Mouse (Mus musculus) kidney, adult 11 months (tissue): Measurements from ENCODE around the gene Dnajc11.
A peak's percentile ranks its signal among the peaks of the same experiment; 100 is the strongest.

Source experiments
- DNase-seq: peaks from one replicate; pipeline ENCODE4 v3.0.0; 2022

Dnajc11 gene

DNA sequence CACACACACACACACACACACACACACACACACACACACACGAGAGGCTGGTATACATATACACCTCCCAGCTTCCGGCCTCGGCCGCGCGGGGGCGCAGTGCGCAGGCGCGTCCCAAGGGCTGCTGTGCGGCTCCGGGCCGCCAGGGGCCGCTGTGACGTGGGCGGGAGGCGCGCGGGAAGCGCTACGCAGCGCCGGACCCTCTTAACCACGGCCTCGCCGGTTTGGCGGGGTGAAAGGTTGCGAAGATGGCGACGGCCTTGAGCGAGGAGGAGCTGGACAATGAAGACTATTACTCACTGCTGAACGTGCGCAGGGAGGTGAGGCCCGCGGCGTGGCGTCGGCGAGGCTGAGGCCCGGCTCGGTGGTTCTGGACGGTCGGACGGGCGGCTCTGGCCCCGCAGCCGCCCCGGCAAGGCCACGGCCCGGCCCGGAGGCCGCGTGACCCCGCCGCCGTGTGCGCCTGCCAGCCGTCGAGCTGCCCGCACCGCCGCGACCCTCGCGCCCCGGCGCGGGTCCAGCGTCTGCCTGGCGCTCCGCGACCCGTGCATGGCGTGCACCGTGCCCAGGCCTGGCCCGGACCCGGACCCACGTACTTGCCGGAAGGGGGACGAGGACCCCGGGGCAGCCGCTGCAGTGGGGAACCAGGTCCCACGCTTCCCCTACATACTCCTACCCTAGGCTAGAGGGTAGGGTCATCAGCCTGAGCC, at the start of gene Dnajc11:
Gene Dnajc11, plus strand, starts transcription at position 187 of the 710 bp plus-strand sequence.
- DNase-seq, result peak; percentile 89

- no peak for DNase-seq
Observed at GRCm38 (mm10) chr4:151893241-151893640, 40.2 kb upstream of the Dnajc11 start.

GRCm38 (mm10) chr4:151894926-151895325, 38.6 kb upstream of the Dnajc11 start:
- no peak for DNase-seq

GRCm38 (mm10) chr4:151895624-151896023, 37.9 kb upstream of the Dnajc11 start:
- DNase-seq, result no peak

DNA sequence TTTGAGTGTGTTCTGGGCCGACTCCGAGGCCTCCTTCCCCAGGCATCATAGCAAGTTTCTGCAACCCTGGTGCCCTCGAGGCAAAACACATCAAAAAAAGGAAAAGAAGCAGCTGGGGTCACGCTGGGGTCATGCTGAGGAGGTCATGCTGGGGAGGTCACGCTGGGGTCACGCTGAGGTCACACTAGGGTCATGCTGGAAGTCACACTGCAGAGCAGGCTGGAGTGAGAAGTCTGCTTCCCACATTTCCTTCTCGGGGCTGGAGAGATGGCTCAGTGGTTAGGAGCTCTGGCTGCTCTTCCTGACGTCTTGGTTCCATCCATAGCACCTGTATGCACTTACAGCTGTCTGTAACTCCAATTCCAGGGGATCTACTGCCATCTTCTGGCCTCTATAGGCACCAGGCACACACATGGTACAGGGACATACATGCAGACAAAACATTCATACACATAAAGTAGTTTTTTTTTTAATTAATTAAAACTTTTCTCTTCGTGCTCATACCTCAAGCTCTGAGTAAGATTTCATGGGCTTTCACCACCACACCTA, 36.3 kb upstream of the Dnajc11 start:
- DNase-seq, result no peak

DNA sequence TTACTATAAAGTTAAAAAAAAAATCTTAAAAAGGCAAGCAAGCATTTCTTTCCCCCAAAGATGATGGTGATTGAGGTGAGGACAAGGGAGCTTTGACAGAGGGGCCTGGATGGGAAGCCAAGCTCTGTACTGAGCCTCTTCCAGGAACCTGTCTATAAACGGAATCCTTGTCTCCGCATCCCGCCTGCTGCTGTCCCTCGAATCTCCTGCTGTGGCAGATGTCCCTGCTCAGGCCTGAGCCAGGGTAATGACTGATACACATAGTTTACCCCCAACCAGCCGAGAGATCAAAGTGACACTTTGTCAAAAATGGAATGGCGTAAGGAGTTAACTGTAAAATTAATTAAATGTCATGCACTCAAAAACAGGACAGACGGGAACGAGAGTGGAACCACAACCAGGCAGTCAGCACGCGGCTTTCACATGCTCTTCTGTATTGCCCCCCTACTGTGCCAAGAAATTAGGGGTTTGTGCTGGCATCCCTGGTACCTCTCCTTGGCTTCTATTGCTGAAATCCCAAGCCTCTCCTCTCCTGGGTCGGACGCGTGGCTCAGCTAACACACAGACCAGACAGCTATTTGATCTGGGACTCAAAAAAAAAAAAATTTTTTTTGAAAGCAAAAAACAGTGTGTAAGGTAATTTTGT, 34.8 kb upstream of the Dnajc11 start:
- no peak for DNase-seq

DNA sequence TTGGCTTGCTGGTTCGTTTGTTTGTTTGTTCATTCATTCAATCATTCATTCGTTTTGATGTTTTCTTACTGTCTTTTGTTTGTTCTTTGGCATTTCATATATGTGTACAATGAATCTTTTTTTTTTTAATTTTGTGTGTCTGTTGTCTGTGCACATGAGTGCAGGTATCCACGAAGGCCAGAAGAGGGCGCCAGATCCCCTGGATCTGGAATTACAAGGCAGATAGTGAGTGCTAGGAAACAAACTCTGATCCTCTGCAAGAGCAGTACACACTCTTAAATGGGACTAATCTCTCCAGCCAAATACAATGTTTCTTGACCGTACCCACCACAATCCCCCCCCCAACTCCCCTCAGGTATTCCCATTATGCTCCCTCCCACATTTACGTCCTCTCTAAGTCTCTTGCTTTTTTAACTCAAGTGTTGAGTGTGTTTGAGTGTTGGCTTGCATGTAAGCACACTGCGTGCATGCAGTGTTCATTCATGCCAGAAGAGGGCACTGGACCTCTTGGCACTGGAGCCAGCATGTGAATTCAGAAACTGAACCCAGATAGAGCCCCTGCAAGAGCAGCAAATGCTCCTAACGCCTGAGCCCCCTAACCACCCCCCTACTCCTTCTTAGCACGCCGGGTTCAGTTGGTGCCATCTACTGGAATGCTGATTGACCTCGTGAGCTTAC, 33.6 kb upstream of the Dnajc11 start:
- no peak for DNase-seq

GRCm38 (mm10) chr4:151900735-151901134, 32.8 kb upstream of the Dnajc11 start:
- no peak for DNase-seq

DNA sequence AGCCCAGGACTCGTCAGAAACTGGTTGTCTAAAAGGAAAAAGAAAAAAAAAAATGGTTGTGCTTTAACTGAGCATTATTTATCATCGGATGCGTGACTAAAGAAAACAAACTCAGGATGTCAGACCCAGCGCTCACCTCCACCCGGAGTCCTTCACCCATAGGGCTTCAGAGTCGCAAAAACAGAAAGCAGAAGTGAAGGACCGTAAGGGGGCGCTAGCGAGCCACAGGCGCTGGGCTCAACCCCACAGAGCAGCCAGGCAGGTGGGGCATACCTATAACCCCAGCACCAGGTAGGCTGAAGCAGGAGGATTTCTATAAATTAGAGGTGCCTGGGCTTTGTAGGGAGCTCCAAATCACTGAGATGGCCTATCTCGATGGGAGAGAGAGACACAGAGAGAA, 32.1 kb upstream of the Dnajc11 start:
- DNase-seq, result peak; percentile 19

GRCm38 (mm10) chr4:151902046-151902688, 31.3 kb upstream of the Dnajc11 start:
- no peak for DNase-seq

GRCm38 (mm10) chr4:151902689-151903241, 30.7 kb upstream of the Dnajc11 start:
- peak; percentile 85 for DNase-seq

DNA sequence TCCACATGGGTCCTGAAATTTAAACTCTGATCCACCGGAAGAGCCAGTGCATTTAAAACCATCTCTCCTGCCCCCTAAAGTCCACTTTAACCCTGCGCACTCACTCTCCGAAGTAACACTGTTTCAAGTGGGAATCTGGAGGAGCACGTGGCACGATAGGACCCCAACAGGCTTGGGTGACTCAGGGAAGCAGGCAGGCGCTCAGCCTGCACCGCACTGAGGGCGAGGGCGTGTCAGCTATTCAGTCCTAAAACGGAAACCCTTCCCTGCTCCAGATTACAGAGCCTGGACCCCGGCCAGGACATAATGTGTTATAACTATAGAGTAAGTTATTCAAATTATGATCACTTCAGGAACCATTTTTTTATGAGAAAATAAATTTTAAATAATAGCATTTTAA, 29.4 kb upstream of the Dnajc11 start:
- DNase-seq, result peak; percentile 19

DNA sequence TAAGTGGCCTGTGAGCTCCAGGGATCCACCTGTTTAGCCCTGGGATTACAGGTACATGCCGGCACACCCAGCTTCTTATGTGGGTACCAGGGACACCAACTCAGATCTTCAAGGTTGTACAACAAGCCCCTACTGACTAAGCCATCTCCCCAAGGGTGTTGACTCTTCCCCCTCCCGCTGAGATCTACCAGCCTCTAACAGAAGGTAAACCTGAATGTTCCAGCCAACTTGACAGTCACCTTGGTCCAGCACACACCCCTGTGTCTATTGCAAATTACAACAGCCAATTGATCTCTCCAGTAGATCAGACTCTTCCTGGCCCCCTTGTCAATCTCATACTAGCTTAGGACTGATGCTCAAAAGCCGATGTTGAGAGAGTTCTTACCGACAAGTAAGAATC, 27.9 kb upstream of the Dnajc11 start:
- DNase-seq, result no peak

- DNase-seq, result no peak
Observed at GRCm38 (mm10) chr4:151907577-151908343, 25.7 kb upstream of the Dnajc11 start.

DNA sequence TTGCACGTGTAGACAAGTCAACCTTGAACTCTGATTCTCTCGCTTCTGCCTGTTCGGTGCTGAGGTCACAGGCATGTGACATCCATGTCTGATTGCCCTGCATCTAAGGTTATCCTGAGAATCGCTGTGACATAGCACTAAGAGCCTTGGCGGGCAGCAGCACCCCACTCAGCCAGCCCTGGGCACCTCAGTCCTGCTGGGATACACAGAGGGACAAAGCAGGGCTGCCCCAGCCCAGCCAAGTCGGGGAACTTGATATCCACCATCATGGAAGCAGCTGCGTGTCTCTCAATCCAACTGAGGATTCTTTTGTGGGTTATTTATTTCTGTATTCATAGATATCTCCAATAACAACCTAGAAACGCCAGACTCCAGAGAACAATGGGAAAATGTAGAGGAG, 24.7 kb upstream of the Dnajc11 start:
- no peak for DNase-seq

- no peak for DNase-seq
Observed at GRCm38 (mm10) chr4:151916271-151916670, 17.2 kb upstream of the Dnajc11 start.

DNA sequence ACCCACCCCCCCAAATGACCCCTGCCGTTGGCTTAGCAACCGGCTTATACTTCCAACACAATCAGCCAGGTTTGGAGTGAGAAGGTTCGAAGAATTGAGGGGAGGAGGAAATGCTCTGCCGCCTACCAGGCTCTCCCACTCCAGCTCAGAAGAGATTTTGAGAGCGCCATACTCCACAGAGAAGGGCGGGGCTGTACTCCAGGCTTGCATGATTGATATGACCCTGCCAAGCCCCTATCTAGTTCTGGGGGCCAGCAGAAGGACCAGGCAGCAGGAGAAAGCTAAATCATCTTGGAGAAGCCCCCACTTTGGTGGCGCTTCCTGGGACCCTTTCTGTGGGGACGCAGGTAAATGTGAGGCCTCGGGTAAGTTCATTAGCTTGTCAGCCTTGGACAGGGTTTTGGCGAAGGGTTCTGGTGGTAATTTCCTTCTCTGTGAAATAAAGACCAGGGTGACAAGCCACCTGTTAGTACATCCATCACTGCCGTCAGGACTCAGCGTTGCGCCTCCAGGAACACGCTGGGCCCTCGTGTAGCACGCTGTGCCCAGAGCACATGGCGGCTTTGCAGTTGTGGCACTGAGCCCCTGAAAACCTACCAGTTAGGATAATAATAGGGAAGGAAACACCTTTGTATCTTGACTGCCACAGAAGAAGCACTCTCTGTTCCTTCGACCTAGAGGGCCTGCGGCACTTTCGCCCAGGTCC, 14.2 kb upstream of the Dnajc11 start:
- DNase-seq, result no peak

DNA sequence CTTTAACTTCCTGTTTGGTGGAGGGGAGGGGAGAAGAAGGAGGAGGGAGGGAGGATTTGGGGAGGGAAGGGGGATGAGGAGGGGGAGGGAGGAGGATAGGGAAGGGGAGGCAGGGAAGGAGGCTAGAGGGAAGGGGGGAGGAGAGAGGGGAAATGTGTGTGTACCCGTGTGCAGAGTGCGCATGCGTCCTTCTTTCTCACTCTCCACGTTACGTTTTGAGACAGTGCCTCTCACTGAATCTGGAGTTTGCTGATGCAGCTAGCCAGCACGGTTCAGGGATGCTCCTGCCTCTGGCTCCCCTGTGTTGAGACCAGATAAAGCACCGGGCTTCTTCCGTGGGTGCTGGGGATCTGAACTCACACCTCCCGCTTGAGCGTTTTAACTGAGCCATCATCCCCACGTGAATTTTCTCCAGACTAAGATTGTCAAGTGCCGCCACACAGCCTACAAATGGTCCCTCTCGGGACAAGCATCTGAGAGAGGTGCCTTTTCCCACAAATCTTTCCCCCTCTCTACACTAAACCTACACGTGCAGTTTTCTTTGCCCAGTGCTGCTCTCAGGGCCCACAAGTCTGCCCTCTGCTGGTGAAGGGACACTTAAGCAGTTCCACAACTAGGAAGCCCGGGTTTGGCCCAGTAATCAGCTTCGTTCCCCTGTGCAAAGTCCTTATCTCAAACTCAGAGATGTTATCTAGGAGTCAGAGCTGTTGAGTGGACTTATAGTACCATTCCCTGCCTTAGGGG, 13.4 kb upstream of the Dnajc11 start:
- peak; percentile 30 for DNase-seq

DNA sequence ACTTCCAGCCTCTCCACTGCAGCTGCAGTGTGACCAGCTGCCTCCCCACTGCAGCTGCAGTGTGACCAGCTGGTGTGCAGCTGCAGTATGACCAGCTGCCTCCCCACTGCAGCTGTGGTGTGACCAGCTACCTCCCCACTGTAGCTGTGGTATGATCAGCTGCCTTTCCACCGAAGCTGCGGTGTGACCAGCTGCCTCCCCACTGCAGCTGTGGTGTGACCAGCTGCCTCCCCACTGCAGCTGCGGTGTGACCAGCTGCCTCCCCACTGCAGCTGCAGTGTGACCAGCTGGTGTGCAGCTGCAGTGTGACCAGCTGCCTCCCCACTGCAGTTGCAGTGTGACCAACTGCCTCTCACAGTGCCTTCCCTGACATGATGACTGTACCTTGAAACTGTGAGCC, 11.4 kb upstream of the Dnajc11 start:
- DNase-seq, result no peak

DNA sequence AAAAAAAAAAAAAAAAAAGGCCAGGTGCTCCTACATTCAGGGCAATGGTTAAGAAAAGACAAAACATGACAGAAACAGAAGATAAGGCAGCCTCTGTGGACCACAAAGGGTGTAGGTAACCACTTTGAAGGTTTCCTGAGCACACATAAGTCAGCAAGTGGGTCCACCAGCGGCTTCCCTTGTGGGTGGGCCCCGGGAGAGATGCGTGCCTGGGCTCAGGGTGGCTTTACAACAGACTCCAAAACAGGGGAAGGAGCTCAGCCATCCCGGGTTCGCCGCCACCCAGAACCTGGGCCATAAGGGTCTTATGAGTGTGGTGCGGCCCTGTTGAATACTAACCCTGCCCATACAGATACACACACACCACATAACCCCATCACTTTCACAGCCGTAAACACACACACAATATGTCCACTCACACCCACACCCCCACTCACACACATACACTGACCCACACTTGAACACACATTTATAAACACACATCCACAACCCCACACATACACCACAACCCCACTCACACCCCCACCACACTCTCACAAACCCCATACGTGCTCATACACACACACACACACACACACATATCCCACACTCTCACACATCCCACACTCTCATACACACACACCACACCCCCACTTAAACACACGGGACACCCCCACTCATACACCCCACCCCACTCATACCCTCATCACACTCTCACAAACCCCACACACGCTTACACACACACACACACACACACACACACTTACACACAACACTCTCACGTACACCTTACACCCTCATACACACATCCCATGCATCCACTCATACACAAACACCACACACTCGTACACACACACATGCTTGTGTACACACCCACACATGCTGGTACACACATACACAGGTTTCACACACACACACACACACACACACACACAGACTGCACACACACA, 651 bp upstream of the Dnajc11 start:
- no peak for DNase-seq
